Mouse (Mus musculus) gastrocnemius, adult 2 months (tissue): Measurements from ENCODE around the gene Rtl10. TPM values are rescaled to one million over a fixed set of nuclear protein-coding genes. Genes with fewer than 3 reads are reported as not detected.

Experiments used
- DNase-seq: peaks from one replicate; pipeline ENCODE4 v3.0.0; 2022
- H3K27ac ChIP-seq: fragments of 200-600 bp; 2 replicates; pipeline ENCODE4 v1.8.1; 2022; ENCODE audit warnings: mild to moderate bottlenecking
- H3K4me3 ChIP-seq: fragments of 200-600 bp; 2 replicates; pipeline ENCODE4 v1.8.1; 2022; ENCODE audit warnings: mild to moderate bottlenecking, moderate library complexity
- CTCF ChIP-seq: fragments of 200-600 bp; IDR thresholded peaks from 2 replicates; pipeline ENCODE4 v1.8.1; 2022; ENCODE audit warnings: antibody characterized with exemption, mild to moderate bottlenecking, moderate library complexity
- intact Hi-C: fragments of 180-260 bp; cut with DNase I; formaldehyde crosslinking; loops from one replicate; pipeline ENCODE4 v1.15.1; 2025
- total RNA-seq, 2 experiments: library from RNA; stranded (reverse); gene quantifications; 2 replicates each; pipeline ENCODE4 v1.2.3; 2021

The Rtl10 gene
- total RNA-seq, 2 experiments from 2014 or later, result 3.2 to 4.1 TPM

DNA sequence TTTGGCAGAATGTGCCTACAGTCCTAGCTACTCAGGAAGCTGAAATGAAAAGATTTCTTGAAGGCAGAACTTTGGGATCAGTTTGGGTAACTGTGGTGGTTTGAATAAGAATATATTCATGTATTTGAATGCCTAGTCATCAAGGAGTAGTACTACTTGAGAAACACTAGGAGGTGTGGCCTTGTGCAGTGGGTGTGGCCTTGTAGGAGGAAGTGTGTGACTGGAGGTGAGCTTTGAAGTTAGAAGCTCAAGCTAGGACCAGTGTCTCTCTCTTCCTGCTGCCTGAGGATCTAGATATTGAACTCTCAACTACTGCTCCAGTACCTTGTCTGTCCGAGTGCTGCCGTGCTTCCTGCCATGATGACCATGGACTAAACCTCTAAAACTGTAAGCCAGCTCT lies 12.6 kb upstream of the Rtl10 start:
- Histone ChIP-seq H3K4me3 (no peak overlapping the region), H3K27ac (no peak overlapping the region)
- DNase-seq, result no peak
- no peak for TF ChIP-seq CTCF
- intact Hi-C loops, result no loop called here

- Histone ChIP-seq H3K4me3 (no peak overlapping the region), H3K27ac (no peak overlapping the region)
- no peak for DNase-seq
These were observed 8.4 kb upstream of the Rtl10 start for GRCm38 (mm10) chr16:18490281-18490680.

GRCm38 (mm10) chr16:18490894-18491293 lies 7.8 kb upstream of the Rtl10 start:
- no peak overlapping the region for H3K27ac ChIP-seq
- no peak overlapping the region for H3K4me3 ChIP-seq
- DNase-seq, result no peak
- TF ChIP-seq CTCF, result no peak
- intact Hi-C loops, result no loop called here

More at GRCm38 (mm10) chr16:18490281-18490680, 8.4 kb upstream of the Rtl10 start:
- intact Hi-C loops, result no loop called here
- TF ChIP-seq CTCF, result no peak

DNA sequence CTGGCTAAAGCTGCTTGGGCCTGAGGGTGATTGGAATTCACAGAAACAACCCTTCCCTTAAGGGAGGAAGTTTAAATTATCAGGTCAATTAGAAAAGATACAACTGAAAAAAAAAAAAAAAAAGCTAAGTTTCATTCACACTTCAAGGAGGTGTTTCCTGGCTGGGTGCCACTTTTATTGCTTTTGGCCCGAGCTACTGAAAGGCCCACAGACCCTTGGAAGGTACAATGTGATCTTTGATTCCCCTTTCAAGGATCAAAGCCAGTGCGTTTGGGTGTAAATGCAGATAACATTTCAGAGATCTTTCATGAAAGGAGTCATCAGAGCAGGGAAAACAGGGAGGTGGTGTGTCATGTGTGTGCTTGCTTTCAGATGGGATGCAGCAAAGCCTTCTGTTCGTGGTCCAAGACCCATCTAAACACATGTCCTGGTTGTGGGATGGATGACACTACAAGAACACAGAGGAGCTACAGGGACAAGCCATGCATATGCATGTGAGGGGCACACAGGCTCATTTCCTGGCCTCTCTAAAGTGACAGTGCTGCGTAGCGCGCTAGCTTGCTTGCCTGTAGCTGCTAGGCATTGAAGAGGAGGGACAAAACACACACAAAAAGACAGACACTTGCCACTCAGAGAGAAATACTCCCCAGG lies 711 bp upstream of the Rtl10 start:
- TF ChIP-seq CTCF, result no peak
- H3K27ac ChIP-seq, result peak overlapping the region; percentile 96
- no peak for DNase-seq
- H3K4me3 ChIP-seq, result peak overlapping the region; percentile 95
- intact Hi-C loops, result loop anchor here (5.0 kb wide), 2 partner anchors 36 to 56 kb away; no protein-coding TSS in a partner anchor

DNA sequence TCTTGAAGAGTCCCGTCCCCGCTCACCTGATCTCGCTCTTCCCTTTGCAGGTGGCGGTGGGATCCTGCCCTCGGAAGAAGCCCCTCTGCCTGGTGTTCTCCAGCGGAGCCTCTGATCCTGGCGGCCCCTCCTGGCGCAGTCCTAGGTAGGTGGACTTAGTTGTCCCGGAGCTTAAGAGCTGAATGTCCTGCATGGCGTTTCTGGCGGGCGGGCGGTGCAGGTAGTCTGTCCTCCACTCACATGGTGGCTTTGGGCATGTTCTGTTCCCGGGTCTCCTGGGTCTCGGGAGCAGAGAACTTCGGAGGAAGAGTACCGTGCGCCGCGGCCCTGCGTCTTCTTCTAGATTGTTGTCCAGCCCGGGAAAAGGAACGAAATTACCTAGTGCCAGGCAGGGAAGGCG lies 295 bp downstream of the Rtl10 start:
- Histone ChIP-seq H3K27ac (peak overlapping the region; percentile 96), H3K4me3 (peak overlapping the region; percentile 95)
- intact Hi-C loops, result loop anchor here (5.0 kb wide), 2 partner anchors 37 to 57 kb away; no protein-coding TSS in a partner anchor
- TF ChIP-seq CTCF, result no peak
- no peak for DNase-seq

DNA sequence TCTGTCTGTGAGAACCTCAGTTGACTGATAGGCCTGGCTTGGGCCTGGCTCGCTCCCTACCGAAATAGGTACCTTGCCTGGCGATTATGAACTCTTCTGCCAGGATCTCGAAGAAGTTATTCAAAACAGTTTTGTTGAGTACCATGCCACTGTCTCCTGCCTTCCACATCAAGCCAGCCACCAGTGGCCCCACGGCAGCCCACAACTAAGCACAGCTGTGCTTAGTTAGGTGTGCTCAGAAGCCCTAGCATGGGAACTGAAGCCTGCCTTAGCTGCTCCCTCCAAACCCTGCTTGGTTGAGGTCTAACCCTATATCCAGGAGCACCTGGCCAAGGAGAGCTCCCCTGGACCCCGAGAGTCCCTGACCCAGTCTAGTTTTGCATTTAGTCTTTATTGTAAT lies 2.8 kb downstream of the Rtl10 start:
- intact Hi-C loops, result no loop called here

GRCm38 (mm10) chr16:18503566-18504342 lies 5.1 kb downstream of the Rtl10 start:
- no peak for DNase-seq
- Histone ChIP-seq H3K27ac (no peak overlapping the region), H3K4me3 (no peak overlapping the region)
- no peak for TF ChIP-seq CTCF
- intact Hi-C loops, result no loop called here

More for the DNA sequence above, 2.8 kb downstream of the Rtl10 start:
- no peak overlapping the region for H3K27ac ChIP-seq
- DNase-seq, result no peak
- H3K4me3 ChIP-seq, result no peak overlapping the region
- TF ChIP-seq CTCF, result no peak

DNA sequence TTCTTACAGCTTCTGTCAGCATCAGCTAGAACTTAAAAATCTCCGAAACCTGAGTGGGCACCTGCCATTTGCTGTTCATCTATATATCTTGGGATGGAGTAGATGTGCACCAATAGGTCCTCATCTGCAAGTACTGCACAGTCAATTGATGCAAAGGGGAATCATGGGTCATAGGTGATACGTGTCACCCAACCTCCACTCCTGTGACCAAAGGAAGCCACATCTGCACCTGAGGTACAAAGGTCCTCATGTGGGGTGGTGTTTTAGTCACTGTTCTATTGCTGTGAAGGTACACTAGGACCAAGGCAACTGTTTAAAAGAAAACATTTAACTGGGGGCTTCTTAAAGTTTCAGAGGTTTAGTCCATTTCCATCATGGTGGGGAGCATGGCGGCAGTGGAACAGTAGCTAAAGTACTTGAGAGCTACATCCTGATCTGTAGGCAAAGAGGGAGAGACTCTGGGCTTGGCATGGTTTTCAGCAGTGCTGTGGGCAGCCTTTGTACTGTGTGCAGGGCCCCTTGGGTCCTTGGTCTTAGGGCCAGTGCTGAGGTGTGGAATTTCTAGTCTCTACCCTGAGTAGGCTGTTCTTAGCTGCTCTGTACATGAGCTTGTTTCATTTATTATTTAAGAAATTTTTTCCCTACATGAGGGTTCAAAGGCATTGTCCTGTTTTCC lies 8.0 kb downstream of the Rtl10 start:
- no peak for DNase-seq
- intact Hi-C loops, result loop anchor here (5.0 kb wide), 1 partner anchor 49 kb away; no protein-coding TSS in a partner anchor
- Histone ChIP-seq H3K4me3 (no peak overlapping the region), H3K27ac (no peak overlapping the region)
- no peak for TF ChIP-seq CTCF

- Histone ChIP-seq H3K27ac (no peak overlapping the region), H3K4me3 (no peak overlapping the region)
- TF ChIP-seq CTCF, result no peak
- intact Hi-C loops, result loop anchor here (5.0 kb wide), 1 partner anchor 50 kb away; no protein-coding TSS in a partner anchor
- no peak for DNase-seq
These were observed 8.5 kb downstream of the Rtl10 start for GRCm38 (mm10) chr16:18507200-18507549.

GRCm38 (mm10) chr16:18511741-18512140 lies 13.0 kb downstream of the Rtl10 start:
- Histone ChIP-seq H3K4me3 (no peak overlapping the region), H3K27ac (no peak overlapping the region)
- TF ChIP-seq CTCF, result no peak
- intact Hi-C loops, result no loop called here
- no peak for DNase-seq

- Histone ChIP-seq H3K4me3 (no peak overlapping the region), H3K27ac (no peak overlapping the region)
- TF ChIP-seq CTCF, result no peak
- intact Hi-C loops, result no loop called here
- no peak for DNase-seq
These were observed 14.8 kb downstream of the Rtl10 start for GRCm38 (mm10) chr16:18513508-18513907.

DNA sequence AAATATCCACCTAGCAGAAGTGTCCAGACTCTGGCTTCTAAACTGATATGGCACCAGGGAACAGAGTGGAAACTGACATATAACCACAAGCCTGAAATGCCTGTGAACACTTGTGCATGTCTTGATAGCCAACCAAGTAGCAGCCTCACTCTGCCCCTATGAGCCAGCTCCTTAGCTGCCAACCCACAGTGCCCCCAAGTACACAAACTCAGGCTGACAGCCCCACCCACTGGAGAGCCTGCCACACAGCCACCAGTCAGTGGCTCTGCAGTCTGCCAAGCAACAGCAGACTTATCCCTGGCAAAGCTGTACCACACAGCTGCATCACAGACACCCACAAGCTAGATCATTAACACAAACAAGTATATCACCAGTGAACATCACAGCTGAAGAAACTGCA lies 19.4 kb downstream of the Rtl10 start:
- intact Hi-C loops, result loop anchor here (2.0 kb wide), 1 partner anchor 75 kb away; no protein-coding TSS in a partner anchor
- Histone ChIP-seq H3K27ac (no peak overlapping the region), H3K4me3 (no peak overlapping the region)
- TF ChIP-seq CTCF, result peak; percentile 57
- DNase-seq, result peak; percentile 65
